Mouse (Mus musculus) adrenal gland, adult (tissue): Measurements from ENCODE around the gene Adgrl3.

Experiments used
- DNase-seq, 2 experiments: peaks; one replicate each; pipeline ENCODE4 v3.0.0; 2022 to 2023; ENCODE audit warnings: low spot score in 1 of 2; ENCODE audit not compliant: inconsistent age in 2 of 2

Gene Adgrl3

DNA sequence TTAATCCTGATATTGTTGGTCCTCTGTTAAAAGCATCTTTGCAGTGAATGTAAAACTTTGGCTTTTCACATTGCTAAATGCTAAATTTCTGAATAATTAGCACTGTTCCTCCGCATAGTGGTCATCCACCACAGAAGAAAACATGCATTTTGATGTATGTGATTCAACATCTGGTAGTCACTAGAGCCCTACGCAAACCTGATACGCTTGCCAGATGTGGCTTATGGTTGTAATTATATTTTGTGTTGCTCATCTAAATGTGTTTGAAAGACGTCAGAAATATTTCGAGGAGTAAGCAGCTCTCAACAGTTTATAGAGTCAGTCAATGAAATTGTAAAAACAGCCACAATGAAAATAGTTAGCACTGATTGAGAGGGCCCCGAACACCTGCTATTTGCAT lies 204.5 kb downstream of the Adgrl3 start:
- DNase-seq = no peak

DNA sequence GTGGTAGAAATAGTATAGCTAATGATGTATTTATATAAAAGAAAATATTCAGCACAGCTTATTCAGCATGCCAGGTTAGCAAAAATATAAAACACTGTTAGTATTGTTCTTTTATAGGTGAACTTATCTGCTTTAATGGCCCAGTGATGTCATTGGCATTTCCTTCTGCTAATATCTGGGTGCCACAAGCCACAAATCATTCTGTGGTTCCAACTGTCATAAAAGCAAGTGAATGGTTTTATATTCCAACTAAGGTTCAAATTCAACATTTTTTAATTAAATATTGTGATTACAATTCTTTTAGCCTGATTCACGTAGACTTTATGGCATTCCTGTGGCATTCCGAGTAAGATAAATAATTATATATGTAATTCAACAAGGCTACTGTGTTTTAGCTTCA lies 205.5 kb downstream of the Adgrl3 start:
- no peak for DNase-seq

DNA sequence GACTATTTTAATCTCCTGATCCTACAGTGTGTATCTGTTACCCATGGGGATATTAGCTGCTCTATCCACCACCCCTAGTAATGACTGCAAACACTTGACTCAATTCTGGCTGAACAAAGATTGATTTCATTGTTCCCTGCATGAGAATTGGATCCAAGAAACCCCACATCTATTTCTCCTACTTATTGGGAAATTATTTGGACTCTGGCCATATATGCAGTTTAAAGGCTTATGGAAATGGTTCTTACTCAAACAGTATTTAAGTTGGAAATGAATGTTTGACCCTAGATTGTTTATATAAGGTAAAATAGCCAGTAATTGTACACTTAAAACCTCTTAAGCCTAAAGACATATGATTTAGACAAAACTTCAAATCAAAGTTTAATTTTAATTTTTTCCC lies 207.3 kb downstream of the Adgrl3 start:
- DNase-seq = no peak

DNA sequence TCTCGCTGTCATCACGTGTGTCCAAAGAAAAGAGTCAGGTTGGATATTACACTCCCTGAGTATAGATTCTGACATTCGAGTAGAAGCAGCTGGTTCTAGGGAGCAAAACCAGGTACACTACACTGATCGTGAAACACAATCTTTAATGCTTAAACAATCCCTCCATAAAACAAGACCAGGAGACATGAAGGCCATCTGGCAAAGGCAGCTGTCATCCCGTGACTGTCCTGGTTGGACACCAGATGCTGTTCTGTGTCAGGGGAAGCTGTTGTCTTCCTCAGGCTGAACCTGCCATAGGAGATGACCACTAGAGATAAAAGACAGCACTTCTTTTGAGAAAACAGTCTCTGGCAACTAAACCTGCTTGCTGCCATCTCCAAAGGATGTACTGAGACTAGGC lies 228.8 kb downstream of the Adgrl3 start:
- peak; percentile 4 to 19 for DNase-seq

DNA sequence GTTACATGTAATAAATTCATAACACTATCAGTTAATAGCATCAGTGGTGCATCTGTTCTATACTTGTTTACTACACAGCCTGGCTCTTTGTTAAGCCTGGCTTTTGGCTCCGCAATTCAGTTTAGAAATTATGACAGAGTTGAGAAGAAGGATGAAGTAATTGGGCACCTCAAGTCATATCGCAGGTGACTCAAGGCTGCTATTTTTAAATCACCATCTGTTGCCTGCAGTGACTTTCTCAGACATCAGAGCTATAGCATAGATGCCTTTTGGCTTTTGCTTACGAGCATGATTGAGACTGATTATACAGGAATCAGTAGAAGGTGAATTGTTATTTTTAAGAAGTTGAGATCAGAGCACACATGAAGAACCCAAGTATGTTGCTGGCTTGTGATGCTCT lies 236.2 kb downstream of the Adgrl3 start:
- no peak for DNase-seq

DNA sequence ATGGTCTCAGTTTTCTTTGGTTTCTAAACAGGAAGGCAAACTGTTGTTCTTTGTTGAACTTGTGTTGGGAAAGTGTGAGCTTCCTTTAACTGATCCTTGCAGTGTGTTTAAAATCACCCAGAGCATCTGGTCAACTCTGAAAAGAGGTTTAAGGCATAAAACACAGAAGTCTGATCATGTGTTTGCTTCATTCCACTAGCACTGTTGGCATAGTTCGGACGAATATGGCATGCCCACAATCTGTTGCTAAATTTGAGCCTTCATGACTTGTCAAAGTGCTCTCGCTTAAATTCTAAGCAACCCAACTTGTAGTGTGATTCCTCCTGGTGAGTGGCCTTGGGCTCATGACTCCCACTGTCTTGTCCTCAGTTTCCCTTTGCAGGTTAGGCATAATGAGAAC lies 249.8 kb downstream of the Adgrl3 start:
- DNase-seq = no peak

DNA sequence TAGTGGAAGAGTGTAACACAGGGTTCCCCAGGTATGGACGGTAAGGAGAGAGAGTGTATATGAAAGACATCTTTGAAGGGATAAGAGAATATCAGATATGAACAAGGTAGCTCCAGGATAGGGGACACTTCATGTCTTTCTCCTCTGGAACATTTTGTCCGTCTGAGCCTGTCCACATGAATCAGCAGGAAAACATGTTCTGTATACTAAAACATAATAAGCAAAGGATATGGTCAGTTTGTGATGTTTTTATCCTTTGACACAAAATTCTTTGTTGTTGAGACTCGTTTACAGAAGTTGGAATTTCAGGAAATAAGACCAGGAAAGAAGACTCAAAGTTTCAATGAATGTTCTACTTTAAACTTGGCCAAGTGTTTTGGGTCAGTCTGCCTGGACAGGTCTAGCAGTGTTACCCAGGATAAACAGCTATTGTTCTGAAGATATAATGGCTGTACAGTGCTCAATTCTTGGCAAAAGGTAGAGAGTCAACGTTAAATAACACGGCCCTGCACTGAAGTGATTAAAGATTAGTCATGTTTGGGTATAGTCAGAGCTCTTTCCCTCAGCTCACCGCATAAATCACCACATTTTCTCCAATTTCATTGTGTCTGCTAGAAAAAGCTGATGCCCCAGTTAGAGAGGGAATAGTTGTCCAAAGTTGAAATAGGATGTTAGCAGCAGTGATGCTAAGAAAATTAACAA lies 255.6 kb downstream of the Adgrl3 start:
- DNase-seq = peak in 1 of 2 experiments; percentile 21

DNA sequence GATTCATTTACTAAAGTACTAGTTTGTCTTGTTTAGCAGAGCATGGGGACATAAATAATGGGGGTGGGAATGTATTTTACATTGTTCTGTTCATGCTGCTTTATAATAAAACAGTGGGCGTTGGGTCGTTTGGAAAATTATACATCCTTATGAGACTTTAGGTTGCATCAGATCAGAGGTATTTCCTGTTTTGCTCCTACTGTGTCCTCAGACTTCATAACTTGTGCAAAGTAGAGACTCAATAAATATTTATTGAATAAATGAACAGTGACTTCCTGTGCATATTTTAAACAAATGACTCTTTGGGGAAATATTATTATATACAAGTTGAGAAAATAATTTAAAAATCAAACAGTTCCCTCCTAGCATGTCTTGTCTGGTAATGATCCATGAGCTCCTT lies 259.3 kb downstream of the Adgrl3 start:
- DNase-seq = no peak

DNA sequence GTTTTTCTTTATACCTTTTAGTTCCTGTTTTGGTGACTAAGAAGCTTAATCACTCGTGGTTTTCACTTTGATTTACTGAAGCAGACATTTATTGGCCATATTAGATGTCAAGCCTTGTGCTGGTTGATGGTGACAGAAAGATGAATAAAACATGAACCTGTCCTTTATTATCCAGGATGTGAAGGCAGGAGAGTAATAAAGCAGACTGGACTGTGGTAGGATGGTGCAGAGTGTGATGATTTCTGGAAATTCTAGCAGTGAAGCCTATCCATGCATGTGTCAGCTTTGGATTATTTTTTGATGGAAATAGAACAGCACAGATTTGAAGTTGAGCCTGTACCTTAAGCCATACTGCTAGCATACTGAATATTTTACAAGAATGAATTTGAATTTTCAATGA lies 265.7 kb downstream of the Adgrl3 start:
- no peak for DNase-seq

DNA sequence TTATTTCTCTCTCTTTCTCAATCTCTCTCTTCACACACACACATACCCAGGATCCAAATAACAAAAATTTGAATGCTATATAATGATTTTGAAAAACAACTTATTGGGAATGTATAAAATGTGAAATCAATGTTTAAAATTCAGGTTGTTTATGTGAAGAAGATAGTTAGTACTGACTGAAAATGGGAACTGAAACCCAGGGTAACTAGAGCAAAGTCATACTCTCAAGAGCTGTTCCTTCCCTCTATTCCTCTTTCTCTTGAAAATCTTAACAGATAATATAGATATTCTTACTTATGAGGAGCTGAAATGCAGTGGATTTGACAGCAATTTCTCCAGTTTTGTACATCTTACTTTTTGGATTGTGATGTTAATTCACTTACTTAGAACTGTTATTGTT lies 281.9 kb downstream of the Adgrl3 start:
- DNase-seq = no peak

DNA sequence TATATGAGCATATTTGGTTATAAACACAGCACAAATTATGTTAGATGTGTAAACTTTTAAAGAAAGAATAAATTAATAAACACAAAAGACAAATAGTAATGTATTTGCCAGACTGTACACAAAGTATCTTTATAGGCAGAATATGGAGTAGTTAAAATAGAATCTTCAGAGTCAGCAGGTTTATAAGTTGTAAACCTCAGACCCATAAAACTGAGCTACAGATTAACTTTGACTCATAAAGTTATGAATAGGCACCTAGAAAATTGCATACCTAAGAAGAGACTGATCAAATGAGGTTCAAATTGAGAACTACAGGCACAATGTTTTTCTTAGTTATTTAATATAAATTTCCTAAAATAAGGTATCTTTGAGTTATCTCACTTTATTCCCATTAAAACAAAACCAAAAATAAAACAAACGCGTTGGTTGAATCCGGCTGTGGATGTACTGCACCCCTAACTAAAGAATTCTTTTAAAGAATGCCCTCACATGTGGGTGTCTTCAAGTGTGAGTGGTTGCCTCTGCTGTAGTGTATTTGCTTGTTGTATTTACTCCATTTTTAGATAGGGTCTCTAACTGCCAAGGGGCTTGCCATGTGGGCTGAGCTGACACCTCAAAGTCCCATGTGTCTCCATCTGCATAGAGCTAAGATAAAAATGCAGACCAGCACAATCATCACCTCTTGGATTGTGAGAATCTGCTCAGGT lies 297.6 kb downstream of the Adgrl3 start:
- DNase-seq = no peak

DNA sequence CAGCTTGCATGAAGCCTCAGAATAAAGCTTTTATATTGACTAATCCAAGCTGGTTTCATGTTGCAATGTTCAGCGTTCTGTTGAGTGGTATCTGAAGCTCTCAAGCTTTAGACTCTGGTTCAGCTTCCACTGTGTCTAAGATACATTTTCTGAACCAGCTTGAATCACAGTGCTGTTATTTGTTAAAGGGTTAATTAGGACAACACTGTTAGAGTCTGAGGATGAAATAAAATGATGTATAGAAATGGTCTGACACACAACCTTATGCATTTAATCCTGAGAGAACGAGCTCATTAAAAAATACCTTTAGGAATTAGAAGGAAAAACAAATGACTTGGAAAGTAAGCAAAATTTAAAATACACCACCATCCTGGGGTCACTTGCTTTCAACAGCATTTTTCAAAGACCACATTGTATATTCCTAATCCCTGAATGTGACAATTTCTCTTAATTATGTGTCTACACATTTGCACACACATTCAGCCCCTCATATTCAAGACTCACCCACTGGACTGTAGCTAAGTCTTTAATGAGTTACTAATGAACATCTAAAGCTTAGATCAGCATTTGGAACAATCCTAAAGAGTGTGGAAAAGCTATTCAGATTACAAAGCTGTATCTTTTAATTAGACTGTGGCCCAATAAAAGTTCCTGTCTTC lies 301.5 kb downstream of the Adgrl3 start:
- DNase-seq = no peak

DNA sequence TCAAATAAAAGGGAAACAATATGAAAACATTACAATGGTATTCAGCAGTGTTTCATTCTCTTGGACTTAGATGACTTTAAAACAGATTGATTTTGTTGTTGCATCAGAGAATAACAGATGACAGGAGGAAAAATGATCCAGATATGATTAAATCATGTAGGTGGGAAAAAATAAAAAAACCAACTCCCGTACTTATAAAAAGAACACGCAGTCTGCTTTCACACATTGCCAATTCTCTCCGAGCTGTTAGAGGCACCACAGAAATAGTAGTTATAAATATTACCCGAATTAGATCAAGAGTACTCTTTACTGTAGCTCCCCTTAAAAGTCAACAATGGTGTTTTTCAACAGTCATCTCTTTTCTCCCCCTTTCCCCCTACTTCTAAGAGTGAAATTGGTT lies 302.1 kb downstream of the Adgrl3 start:
- DNase-seq = no peak

DNA sequence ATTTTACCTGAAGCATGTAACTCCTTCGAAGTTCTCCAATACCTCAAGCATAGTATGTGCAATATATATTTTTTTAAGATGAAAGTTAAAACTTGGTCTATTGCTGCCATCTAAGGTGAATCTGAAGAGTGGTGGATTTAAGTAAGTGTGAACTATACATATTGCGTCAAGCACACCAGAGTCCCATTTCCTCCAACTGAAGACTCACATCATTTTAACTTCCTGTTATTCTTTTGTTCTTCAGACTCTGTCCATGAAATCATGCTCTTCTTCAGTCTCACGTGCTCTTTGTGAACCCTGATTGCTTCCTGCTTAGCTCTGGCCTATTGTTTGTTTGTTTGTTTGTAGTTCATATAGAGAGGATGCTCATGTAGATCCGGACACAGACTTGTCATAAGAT lies 307.0 kb downstream of the Adgrl3 start:
- no peak for DNase-seq

DNA sequence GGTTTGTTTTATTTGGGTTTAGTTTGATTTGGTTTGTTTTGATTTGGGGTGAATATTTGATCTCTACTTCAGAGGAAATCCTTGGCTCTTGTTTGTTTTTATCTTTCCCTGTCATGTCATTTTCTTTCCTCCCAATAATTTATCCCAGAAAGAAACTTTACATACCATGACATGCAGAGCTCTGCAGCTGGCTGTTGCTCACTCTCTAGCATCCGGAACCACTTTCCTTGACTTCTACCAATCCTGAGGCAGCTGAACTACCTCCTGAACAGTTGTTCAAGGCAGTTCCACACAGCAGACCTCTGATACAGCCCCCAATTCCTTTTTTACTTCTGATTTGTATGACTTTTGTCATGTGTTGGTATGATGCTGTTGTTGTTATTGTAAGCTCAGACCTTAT lies 307.5 kb downstream of the Adgrl3 start:
- DNase-seq = no peak

DNA sequence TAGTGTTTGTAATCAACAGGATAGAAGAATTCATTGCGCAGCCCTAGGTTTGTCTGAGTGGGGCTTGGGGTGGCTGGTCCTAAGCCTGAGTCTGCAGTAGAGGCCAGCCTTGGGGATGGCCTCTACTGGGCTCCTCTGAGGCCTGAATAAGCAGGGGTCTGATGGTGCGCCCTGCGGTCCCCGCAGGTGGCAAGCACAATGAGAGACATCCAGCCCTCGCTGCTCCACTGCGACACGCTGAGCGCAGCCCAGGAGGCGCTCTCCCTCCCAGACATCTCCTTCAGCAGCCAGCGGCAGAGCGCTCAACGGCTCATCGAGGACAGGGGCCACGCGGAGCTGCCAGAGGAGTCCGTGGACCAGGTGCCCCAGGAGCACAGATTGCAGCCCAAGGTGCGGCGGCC lies 309.6 kb downstream of the Adgrl3 start:
- DNase-seq = no peak

DNA sequence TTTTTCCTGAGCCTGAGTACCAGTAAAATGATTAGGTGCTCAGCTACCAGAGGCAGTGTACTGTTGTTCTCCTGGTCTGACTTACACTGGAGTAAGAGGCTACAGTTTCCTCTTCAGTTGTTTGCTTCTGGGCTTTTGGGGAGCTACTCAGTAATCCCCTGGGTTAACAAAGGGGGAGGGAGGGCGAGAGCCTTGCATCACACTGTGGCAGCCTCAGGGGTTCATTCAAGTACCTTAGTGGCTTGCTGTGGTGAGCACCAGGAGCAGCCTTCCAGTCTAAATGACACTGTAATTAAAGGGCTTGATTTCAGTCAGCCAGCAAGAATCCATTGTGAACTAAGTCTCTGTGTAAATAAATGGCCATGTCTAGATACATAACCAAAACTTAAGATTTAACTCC lies 324.4 kb downstream of the Adgrl3 start:
- DNase-seq = no peak

DNA sequence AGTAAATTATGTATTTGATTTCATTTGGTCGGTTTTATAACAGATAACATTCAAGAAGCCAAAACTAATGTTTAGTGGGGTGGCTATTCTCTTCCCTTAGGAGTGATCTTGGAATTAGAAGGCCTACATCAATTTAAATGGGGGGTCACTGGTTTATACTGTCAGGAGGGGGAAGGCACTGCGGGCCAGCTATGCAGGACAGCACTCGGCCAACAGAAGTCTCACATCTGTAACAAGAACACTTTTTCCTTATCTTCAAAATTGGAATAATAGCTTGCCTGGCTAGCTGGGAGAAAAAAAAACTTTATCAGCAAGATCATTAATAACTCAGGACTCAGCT lies 325.1 kb downstream of the Adgrl3 start:
- no peak for DNase-seq

DNA sequence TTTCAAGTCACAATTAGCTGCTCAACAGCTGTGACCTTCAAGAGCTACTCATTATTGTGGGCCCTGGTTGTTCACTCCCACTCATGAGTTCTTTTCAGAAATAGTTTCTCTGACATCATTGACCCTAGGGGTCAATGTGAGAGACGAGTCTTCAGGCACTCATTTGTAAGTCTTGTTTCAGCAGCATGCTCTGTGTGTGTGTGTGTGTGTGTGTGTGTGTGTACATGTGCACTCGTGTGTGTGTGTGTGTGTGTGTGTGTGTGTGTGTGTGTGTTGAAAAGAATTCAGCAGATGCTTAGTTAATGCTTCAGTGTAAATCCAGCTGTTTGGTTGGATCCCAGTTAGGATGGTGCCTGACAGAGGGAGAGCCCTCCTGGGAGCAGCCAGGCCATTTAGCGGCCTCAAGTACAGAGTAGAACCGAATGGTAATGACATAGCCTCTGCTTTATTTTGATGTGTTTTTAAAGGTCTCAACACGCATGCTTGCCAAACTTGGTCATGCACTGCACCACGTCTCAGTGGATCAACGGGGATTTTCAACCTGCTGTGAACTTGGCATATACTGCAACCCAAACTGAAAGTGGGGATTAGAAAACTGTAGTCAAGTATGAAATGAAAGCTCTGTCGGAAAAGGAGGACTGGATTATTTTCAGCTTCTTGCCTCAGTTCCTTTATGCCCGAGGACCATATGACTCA lies 325.6 kb downstream of the Adgrl3 start:
- peak in 1 of 2 experiments; percentile 30 for DNase-seq

DNA sequence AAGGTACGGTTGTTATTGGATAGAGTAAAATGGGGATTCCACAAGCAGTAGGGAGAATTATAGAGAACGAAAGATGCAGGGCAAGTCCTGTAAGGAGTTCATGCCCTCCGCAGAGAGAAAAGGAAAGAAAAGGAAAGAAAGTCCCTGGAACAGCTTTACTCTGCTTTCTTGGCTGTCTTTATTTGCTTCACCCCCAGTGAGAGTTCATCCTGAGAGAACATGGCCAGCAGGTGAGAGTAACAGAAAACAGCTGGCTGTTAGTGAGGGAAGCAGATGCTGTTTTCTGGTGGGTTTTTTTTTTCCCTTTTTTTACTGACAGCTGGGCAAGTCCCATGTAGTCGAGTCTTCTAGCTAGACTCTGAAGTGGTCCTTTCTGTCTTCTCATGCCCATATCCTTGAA lies 327.6 kb downstream of the Adgrl3 start:
- no peak for DNase-seq

DNA sequence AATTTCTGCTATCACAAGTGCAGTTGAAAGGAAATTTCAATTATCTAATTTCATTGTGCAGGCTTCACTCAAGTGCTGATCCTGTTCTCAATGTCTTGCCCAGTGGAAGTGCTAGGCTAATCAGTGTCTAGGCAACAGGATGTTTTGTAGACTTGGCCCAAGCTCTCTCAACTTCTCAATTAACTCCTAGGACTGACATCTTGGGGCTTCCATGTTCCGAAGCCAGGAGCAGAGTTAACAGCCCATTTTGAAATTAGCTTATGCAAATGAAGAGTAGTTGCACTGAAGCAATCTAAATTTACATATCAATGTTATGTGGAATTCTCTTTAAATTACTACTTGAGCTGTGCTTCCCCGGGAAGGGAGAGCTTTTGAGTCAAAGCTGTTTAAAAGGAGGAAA lies 339.6 kb downstream of the Adgrl3 start:
- no peak for DNase-seq

DNA sequence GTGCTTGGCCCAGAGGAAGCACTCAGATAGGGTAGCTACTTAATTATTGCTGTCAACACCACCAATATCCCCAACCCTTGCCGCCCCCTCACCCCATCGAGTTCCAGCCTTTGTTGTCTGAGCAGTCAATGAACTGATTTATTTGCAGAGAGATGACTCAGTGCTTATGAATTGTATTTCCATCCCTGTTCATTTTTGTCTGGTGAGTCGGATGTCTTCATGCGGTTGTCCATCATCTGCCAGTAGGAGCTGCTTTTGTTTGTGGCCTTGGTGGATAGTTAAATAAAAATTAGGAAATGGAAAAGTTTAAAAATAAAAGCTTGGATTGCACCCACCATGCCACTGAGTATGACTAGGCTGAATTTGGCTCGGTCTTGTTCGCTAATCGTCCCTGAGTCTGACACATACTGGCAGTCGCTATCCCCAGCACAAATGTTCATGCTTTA lies 344.3 kb downstream of the Adgrl3 start:
- peak; percentile 22 to 72 for DNase-seq
